Mouse (Mus musculus) megakaryocyte-erythroid progenitor cell, adult 5-6 weeks (primary cell): ENCODE measurements around the gene Zic4. TPM values are rescaled to one million over a fixed set of nuclear protein-coding genes. Genes with fewer than 3 reads are reported as not detected.

Source experiments
- ATAC-seq: replicated peaks from 2 replicates; pipeline ENCODE4 v1.8.0; 2016; ENCODE audit warnings: mild to moderate bottlenecking, inconsistent platforms; ENCODE audit not compliant: severe bottlenecking, poor library complexity, low FRiP score, low TSS enrichment
- total RNA-seq, 2 experiments: library from RNA; stranded (forward) in 1 of 2; stranded (reverse) in 1 of 2; fragments of 200-1000, 215-1000 nt in 1 of 2; fragments of >200 nt in 1 of 2; fragmentation: Nextera tagmentation in 1 of 2; gene quantifications; 2 replicates each; pipeline ENCODE4 v1.2.3; 2014 to 2017

The Zic4 gene
- total RNA-seq, 2 experiments from 2014 or later: not detected

DNA sequence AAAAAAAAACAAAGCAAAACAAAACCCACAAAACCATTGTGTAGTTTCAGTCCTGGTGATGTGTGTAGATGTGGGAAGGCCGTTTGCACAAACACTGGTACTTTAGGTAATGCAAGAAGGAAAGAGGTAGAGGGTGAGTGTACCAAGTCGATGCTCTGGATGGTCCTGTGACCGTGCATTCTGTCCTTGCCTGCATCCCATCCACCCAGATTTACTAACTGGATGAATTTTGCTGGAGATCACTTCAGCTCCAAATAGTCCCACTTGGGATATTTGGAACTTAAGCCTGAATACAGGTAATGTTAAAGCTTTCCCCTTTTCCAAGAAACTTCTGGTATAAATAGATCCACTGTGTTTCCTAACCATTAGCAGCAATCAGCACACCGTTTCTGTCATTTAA lies 26.0 kb downstream of the Zic4 start:
- ATAC-seq: no peak

DNA sequence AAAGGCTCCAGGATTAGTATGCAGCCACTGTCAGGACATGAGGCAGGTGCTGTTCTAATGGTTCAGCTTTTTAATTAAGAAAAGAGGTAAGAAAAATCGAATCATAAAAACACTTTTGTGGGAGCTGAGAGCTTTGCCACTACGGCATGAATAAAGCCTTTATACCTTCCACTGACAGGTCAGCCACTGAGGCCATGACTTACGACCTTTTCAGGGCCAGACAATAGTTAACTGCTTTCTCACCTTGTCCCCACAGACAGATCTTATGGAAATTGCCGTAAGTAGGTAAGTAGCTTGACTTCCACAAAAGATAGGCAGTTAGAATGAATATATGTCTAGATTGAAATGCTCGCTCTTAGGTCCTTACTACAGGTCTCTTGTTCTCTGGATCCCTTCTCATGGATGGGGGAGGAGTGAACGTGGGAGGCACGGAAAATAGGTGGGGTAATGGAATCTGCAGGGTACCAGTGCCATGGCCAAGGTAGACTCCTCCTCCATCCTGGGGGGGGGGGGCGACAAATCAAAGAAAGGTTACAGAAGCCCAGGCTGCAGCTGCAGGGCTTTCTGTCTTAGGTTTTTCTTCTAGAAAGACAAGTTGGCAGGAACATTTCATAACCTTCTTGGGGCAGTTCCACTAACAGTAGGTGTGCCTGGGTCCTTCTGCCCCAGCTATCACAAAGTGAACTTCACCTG lies 31.3 kb downstream of the Zic4 start:
- no peak for ATAC-seq

DNA sequence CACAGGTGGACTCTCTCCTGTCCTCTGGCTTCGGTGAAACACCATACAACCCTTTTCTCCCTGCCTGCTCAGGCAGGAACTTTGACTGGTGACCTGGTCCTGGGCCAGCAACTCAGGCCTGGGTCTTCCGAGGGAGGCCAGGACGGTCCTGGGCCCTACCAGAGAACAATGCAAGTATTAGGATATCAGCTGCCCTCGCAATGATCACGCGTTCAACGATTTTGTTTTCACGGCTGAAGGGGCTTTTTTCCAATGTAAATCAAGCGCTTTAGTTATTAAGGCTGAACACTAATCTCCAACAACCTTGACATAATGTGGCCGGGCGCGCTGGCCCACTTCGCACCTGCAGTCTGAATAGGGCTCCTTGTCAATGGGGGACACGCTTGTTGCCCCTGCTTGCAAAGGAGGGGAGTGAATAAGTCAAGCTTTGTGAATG lies 32.0 kb downstream of the Zic4 start:
- ATAC-seq: no peak

DNA sequence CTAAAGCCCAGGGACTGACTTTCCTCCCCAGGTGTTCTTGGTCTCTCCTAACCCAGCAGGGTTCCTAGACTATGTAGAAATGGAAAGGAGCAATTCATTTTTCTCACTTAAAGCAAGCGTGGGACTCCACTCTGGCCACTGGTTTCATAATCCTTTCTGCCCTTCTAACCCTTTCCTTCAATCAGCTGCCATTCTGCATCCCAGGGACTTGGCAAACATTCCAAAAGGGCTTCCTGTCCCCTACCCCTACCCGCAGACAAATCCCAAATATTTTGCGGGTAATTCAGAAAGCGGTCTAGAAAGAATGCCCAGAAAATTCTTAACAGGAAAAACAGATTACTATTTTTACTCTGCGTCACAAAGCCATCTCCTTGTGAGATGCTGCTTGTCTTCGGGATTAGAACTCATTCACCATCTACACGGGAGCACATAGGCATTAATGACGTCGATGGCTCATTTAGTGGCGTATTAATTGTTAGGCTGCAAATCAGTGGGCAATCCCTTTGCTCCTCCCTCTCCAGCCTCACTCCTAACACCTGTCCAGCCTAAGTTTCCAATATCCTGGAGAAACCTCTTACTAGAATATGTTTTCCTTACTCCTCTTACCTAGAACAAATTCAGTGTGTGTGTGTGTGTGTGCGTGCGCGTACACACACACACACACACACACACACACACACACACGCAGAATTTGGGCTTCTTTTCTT lies 33.0 kb downstream of the Zic4 start:
- ATAC-seq: no peak

DNA sequence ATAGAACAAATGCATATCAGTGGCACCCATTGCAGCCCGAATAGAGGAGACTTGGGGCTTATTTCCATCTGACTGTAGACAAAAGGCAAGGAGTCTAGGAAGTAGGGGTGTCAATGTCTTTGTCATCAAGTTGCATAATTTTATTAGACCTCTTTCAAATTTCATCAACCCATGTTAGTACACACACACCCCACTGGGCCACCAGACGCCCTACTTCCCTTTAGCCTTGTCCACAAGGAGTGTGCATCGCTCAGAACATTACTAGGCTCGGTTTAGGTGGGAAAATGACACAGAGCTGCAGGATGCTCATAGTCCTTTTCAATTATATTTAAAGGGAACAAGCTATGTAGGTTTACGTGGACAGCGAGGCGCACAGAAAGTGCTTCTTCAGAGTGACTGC lies 37.8 kb downstream of the Zic4 start:
- ATAC-seq: no peak

DNA sequence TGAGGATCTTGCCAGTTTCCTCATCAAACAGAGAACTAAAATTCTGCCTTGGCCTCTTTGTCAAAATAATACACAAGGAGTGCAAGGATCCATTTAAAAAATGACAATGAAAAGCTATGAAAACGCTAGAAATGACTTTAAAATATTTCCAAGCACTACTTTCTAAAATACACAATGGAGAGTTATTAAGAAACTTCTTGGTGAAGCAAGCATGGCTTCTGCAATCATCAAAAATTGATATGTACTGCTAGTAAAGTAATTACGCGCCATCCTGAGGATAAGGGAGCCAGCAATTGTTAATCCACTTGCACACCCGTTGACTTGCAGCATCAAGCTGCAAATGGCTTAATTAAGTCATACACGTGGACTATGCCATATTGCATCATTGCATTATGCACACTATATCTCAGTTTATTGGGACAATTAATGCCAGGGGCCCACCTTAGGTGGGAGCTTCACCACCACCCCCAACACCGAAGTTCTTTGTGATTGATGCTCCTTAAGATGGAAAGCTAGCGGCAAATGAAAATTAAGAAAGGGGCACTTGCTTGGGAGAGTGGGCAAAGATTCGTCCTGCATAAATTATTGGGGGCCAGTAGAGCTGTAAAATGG lies 38.4 kb downstream of the Zic4 start:
- ATAC-seq: no peak

DNA sequence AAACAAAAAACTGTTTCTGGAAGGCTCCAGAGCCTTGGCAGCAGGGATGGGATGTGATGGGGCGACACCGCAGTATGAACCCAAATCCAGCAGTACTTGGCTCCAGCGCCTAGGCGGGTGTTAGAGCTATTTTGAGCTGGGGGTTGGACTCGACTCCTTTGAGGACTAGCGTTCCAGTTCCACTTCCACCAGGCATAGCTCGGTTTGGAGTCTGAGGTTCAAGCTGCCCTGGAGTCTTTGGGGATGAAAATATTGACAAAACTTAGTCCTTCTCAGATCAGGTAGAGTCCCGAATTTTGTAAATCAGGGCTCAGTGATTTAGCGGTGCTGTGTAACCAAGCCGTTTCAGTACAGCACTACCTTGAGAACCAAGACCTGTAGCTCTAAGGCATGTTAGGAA lies 39.3 kb downstream of the Zic4 start:
- ATAC-seq: no peak

DNA sequence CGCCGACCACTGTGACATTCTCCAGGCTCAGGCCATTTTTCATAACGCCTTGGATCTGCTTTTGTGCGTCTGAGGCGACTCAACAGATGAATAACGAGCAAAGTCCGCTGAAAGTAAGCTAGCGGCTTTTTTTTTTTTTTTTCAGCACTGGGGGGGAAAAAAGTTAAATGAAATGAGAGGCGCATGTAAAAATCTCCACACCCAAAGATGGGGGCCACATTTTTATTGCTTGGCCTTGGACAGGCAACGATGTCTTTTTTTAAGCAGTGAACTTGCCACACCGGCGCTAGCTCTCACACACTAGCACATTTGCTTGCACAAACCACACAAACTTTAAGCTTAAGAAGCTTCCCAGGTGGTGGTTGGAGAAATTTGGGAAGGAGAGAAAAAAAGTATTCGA lies 42.0 kb downstream of the Zic4 start:
- ATAC-seq: no peak

DNA sequence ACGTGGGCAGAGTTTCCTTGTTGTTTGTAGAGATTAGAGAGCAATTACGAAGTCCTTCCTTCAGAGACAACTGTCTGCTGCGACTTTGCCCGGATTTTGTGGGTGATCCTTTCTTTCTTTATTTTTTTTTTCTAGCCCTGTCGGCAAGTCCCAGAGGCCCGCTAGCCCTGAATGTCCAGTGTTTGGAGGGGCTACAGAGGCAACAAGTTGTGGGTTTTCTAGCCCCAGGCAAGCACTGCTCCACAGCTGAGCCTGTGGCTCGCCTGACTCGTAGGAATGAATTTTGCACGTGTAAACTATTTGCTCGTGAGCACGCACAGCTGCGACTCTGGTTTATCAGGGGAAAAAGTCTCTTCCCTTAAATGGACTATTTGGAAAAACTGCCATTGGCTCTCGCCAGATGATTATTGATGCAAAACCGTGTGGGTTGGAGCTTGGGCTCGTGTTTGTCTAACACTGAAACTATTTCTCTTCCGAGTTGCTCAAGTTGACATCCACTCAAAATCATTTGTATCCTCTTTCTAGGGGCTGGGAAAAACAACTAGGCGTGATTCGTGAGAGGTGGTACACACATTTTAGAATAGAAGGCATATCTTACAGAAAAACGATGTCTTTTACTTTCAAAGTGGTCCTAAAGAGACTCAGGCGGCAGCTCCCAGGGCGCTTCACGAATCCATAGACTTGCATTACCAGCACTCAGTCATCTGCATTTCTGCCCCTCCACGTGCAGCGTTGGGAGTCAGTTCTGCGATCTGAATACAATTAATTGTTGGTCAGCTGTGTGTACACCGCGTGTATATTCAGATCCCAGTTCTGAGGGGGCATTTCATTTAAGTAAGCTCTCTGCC lies 42.9 kb downstream of the Zic4 start:
- ATAC-seq: no peak

DNA sequence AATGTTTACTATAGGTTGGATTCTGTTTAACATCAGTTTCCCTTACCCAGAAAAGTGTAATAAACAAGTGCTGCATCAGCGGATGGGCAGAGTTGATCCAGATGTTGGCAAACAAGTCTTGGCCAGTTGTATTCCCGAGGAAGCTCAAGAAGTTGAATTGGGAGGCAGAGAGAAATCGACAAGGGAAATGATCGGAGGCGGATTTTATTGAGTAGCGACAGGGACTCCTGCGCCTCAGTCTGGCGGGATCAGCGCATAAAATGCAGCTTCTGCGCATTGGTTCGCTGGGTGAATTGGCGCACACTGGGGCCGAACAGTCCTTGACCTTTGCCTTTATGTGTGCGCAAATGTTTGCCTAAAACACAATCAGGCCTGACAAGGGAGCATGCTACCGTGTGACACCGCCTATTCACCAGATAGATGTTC lies 43.6 kb downstream of the Zic4 start:
- ATAC-seq: no peak

DNA sequence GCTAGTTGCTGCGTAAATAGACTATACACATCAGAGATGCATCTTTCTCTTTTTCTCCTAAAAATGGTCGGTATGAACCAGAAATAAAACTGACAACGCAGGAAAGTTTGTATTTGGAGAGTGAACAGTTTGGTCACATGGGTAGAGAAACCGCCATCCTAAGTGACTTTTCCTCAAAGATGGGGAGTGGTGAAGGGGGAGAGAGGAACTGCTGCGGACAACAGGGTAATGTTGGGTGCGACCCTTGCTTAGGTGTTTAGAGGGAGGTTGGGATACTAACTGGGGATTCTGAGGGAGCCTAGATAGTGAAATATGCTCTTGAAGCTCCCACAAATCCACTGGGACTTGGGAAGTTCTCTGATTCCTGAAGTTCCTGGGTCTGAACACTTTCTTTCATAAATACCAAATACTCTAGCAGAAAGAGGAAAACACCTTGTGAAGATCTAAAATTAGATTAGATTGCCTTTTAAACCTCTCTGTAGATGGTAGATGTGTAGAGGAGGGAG lies 44.1 kb downstream of the Zic4 start:
- ATAC-seq: no peak

DNA sequence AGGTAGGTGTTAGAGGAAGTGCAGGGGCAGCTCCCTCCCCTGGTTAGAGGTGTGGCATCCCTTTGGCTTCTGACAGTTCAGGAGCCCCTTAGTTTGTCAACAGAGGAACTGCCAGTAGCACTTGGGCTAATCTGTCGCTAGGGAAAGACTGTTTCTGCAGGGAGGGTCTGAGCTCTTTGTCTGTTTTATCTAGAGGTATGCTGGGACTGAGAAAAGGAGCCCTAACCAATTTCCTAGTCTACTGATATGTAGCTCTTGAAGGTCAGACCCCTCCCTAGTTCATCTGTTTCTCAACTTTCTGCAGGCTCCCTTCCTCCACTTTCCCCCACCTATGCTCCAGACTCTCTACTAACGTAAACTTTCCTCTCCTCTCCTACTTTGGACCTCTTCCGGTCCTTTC lies 47.6 kb downstream of the Zic4 start:
- no peak for ATAC-seq

DNA sequence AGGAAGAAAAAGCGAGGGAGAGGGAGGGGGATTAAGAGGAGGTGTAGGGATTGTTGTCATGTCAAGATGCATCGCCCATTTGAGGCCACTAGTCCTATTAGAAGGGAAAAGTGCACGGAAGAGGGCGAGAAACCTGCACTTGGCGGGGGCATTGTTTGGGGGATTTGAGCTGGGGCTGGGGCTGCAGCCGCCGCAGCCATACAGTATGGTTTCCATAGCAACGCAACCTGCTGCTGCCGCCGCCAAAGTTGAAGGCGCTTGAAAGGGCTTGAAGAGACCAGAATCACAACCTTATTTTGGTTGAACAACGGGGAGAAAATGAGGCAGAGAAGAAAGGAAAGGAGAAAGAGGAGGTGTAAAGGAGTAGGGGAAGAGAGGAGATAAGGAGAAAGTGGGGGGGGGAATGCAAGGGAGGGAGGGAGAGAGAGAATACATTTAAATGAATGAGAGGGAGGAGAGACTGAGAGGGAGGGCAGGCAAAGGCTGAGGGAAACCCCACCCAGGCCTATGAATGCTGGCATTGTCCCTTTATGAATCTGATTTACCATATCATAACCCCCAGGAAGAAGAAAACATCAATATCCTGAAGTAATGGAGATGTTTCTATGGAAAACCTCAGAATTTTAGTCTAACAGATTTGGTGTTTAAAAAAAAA lies 51.9 kb downstream of the Zic4 start:
- ATAC-seq: no peak

DNA sequence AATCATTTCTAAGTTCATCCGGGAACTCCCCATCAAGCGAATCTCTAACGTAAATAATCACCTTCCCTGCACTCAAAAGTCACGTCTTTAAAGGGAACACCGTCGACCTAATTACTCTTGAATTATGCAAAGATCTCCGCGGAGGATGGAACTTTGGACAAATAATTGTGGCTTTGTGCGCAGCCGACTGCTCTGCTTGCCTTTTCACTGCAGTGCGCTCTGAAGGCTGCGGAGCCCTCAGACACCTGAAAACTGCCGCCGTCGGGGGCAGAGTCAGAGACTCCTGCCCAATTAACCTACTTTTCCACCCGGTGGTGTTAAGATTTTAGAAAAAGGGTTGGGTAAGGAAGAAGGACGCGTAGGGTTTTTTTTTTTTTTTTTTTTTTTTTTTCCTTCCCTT lies 58.2 kb downstream of the Zic4 start:
- ATAC-seq: no peak

Other genes with a start within 250 kb of the Zic4 start
- gene Zic1, start 3.4 kb downstream of the Zic4 start, total RNA-seq (2014; fragmentation: Nextera tagmentation): not detected in 2 replicates
- gene Zic1, start 3.4 kb downstream of the Zic4 start, total RNA-seq (2017): not detected in 2 replicates